Mouse (Mus musculus): ENCODE measurements at regions not wholly inside any gene's neighbourhood (a gene's known extent, or its start where the extent isn't known, plus 50 kb on each side); places are given as distances from the start of the nearest gene placed in this dataset.
A peak's percentile ranks its signal among the peaks of the same experiment; 100 is the strongest.

DNA sequence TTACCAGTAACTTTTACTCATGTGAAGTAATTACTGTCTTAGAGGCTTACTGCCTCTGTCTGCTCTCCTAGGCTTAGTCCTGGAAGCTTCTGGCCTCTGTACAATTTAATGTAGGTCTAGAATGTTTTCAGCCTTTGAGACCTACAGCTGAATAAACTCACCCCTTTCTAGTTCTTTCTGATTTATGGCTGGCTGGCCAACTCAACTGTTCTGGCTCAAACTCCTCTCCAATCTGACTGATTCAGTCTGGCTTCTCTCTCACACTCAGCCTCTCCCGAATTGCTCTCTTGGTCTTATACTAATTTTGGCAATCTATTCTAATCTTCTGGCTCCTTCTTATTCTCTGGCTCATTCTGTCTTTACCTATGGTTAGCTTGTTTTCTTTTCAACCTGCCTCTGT, 87.0 kb upstream of the Dnajc19 start:
- Histone ChIP-seq H3K36me3 (ENCODE audit: control insufficient read depth, insufficient read depth, low read length) (no peaks in the 10 kb centered on the region), H3K4me3 (ENCODE audit: low read depth, low read length) (no peak overlapping the region), H3K27ac (replicated peaks) (no peak overlapping the region), H3K4me1 (replicated peaks; ENCODE audit: control insufficient read depth, insufficient read depth) (no peaks in the 10 kb centered on the region), H3K4me2 (replicated peaks; ENCODE audit: low read depth) (no peak overlapping the region), H3K9ac (ENCODE audit: low read length) (no peak overlapping the region), H3K9me3 (ENCODE audit: control insufficient read depth, low read length) (no peaks in the 10 kb centered on the region), H3K27me3 (ENCODE audit: control insufficient read depth, insufficient read depth, low read length) (no peaks in the 10 kb centered on the region)
- WGBS: 48% methylated on average over 1 of the region's 1 CpGs
- ATAC-seq (ENCODE audit: low FRiP score, low TSS enrichment): no peak
- DNase-seq (ENCODE audit: low spot score): no peak
- TF ChIP-seq EP300 (optimal IDR thresholded peaks at IDR 0.05) (no peak), CTCF (IDR thresholded peaks at IDR 0.05; ENCODE audit: low read depth) (no peak)

GRCm38 (mm10) chr3:34150036-34150435, 68.9 kb upstream of the Dnajc19 start:
- H3K9ac ChIP-seq (ENCODE audit: low read length): no peak overlapping the region
- WGBS: 63% methylated on average over 2 of the region's 2 CpGs
- DNase-seq (ENCODE audit: low spot score): no peak
- no peaks in the 10 kb centered on the region for H3K4me1 ChIP-seq (replicated peaks; ENCODE audit: control insufficient read depth, insufficient read depth)
- H3K9me3 ChIP-seq (ENCODE audit: control insufficient read depth, low read length): no peaks in the 10 kb centered on the region
- no peak overlapping the region for H3K27ac ChIP-seq (replicated peaks)
- H3K27me3 ChIP-seq (ENCODE audit: control insufficient read depth, insufficient read depth, low read length): no peaks in the 10 kb centered on the region
- H3K36me3 ChIP-seq (ENCODE audit: control insufficient read depth, insufficient read depth, low read length): no peaks in the 10 kb centered on the region
- TF ChIP-seq EP300 (optimal IDR thresholded peaks at IDR 0.05) (no peak), CTCF (IDR thresholded peaks at IDR 0.05; ENCODE audit: low read depth) (peak; percentile 41)
- no peak for ATAC-seq (ENCODE audit: low FRiP score, low TSS enrichment)
- no peak overlapping the region for H3K4me2 ChIP-seq (replicated peaks; ENCODE audit: low read depth)
- H3K4me3 ChIP-seq (ENCODE audit: low read depth, low read length): no peak overlapping the region

GRCm38 (mm10) chr3:34143652-34144051, 62.5 kb upstream of the Dnajc19 start:
- Histone ChIP-seq H3K4me2 (replicated peaks; ENCODE audit: low read depth) (no peak overlapping the region), H3K27ac (replicated peaks) (no peak overlapping the region), H3K9me3 (ENCODE audit: control insufficient read depth, low read length) (no peaks in the 10 kb centered on the region), H3K36me3 (ENCODE audit: control insufficient read depth, insufficient read depth, low read length) (no peaks in the 10 kb centered on the region), H3K4me1 (replicated peaks; ENCODE audit: control insufficient read depth, insufficient read depth) (no peaks in the 10 kb centered on the region), H3K9ac (ENCODE audit: low read length) (no peak overlapping the region), H3K4me3 (ENCODE audit: low read depth, low read length) (no peak overlapping the region), H3K27me3 (ENCODE audit: control insufficient read depth, insufficient read depth, low read length) (no peaks in the 10 kb centered on the region)
- ATAC-seq (ENCODE audit: low FRiP score, low TSS enrichment) (no peak), DNase-seq (ENCODE audit: low spot score) (no peak)
- TF ChIP-seq CTCF (IDR thresholded peaks at IDR 0.05; ENCODE audit: low read depth) (no peak), EP300 (optimal IDR thresholded peaks at IDR 0.05) (no peak)
- 68% methylated on average over 2 of the region's 2 CpGs for WGBS

DNA sequence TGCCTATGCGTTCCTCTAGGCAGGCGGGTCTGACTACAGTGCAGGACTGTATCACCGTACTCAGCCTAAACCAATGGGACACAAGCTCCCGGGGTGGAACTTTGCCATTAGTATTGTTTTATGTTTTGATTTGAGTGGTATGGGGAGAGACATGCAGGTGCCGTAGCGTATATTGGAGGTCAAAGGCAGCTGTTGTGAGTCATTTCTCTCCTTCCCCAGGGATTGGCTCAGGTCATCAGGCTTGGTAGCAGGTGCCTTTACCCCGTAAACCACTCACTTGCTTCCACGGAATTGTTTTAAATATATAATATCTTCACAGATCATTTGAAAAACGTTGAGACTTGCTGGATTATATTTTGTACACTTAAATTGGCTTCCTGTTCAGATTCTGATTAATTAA, 58.1 kb upstream of the Dnajc19 start:
- no peaks in the 10 kb centered on the region for H3K4me1 ChIP-seq (replicated peaks; ENCODE audit: control insufficient read depth, insufficient read depth)
- no peaks in the 10 kb centered on the region for H3K27me3 ChIP-seq (ENCODE audit: control insufficient read depth, insufficient read depth, low read length)
- no peaks in the 10 kb centered on the region for H3K9me3 ChIP-seq (ENCODE audit: control insufficient read depth, low read length)
- H3K4me2 ChIP-seq (replicated peaks; ENCODE audit: low read depth): no peak overlapping the region
- no peak overlapping the region for H3K27ac ChIP-seq (replicated peaks)
- no peak overlapping the region for H3K4me3 ChIP-seq (ENCODE audit: low read depth, low read length)
- no peak for TF ChIP-seq CTCF (IDR thresholded peaks at IDR 0.05; ENCODE audit: low read depth)
- no peak for TF ChIP-seq EP300 (optimal IDR thresholded peaks at IDR 0.05)
- H3K9ac ChIP-seq (ENCODE audit: low read length): no peak overlapping the region
- DNase-seq (ENCODE audit: low spot score): no peak
- H3K36me3 ChIP-seq (ENCODE audit: control insufficient read depth, insufficient read depth, low read length): no peaks in the 10 kb centered on the region
- 73% methylated on average over 9 of the region's 9 CpGs for WGBS
- no peak for ATAC-seq (ENCODE audit: low FRiP score, low TSS enrichment)

DNA sequence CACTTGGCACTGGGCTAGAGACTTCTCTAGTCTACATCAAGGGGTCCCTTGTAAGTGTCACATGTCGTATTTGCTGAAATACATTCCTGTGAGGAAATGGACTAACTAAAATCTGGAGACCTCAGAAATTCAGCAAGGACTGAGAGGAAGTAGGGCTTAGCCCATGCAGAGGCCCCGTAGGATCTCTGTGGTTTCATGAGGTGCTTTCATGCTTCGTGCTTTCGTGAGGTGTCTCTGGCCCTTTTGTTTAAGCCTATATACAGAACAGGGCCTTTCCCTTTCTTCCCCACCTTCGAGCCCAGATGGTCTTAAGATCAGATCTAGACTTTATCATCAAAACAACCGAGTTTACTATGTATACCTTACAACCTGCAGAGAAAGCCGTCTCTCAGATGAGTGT, 56.9 kb upstream of the Dnajc19 start:
- Histone ChIP-seq H3K9ac (ENCODE audit: low read length) (no peak overlapping the region), H3K9me3 (ENCODE audit: control insufficient read depth, low read length) (no peaks in the 10 kb centered on the region), H3K4me3 (ENCODE audit: low read depth, low read length) (no peak overlapping the region), H3K27me3 (ENCODE audit: control insufficient read depth, insufficient read depth, low read length) (no peaks in the 10 kb centered on the region), H3K4me1 (replicated peaks; ENCODE audit: control insufficient read depth, insufficient read depth) (no peaks in the 10 kb centered on the region), H3K27ac (replicated peaks) (no peak overlapping the region), H3K4me2 (replicated peaks; ENCODE audit: low read depth) (no peak overlapping the region), H3K36me3 (ENCODE audit: control insufficient read depth, insufficient read depth, low read length) (no peaks in the 10 kb centered on the region)
- 75% methylated on average over 7 of the region's 7 CpGs for WGBS
- TF ChIP-seq CTCF (IDR thresholded peaks at IDR 0.05; ENCODE audit: low read depth): no peak
- no peak for ATAC-seq (ENCODE audit: low FRiP score, low TSS enrichment)
- no peak for DNase-seq (ENCODE audit: low spot score)

- no peak for ATAC-seq (ENCODE audit: low FRiP score, low TSS enrichment)
- no peak for DNase-seq (ENCODE audit: low spot score)
- no peaks in the 10 kb centered on the region for H3K9me3 ChIP-seq (ENCODE audit: control insufficient read depth, low read length)
- WGBS: 67% methylated on average over 2 of the region's 2 CpGs
- H3K4me2 ChIP-seq (replicated peaks; ENCODE audit: low read depth): no peak overlapping the region
- no peaks in the 10 kb centered on the region for H3K4me1 ChIP-seq (replicated peaks; ENCODE audit: control insufficient read depth, insufficient read depth)
- no peaks in the 10 kb centered on the region for H3K27me3 ChIP-seq (ENCODE audit: control insufficient read depth, insufficient read depth, low read length)
- H3K27ac ChIP-seq (replicated peaks): no peak overlapping the region
- H3K9ac ChIP-seq (ENCODE audit: low read length): no peak overlapping the region
- H3K36me3 ChIP-seq (ENCODE audit: control insufficient read depth, insufficient read depth, low read length): no peaks in the 10 kb centered on the region
- no peak overlapping the region for H3K4me3 ChIP-seq (ENCODE audit: low read depth, low read length)
- TF ChIP-seq EP300 (optimal IDR thresholded peaks at IDR 0.05) (no peak), CTCF (IDR thresholded peaks at IDR 0.05; ENCODE audit: low read depth) (no peak)
These were observed 55.3 kb upstream of the Dnajc19 start for GRCm38 (mm10) chr3:34136385-34136784.

All from stomach, postnatal 0 days (tissue).